Mouse (Mus musculus) left cerebral cortex, adult 11 months (tissue): ENCODE measurements around the gene Dvl2.
"Not testable (repeated sequence)": the region's sequence is repeated elsewhere in the genome, so short reads cannot be mapped to it uniquely, and the experiment has no call there.

Experiments
- DNase-seq: peaks from one replicate; pipeline ENCODE4 v3.0.0; 2022; ENCODE audit warnings: low spot score

Dvl2 gene

GRCm38 (mm10) chr11:70000396-70000898, at the start of gene Dvl2:
TSS of gene Dvl2 (plus strand) at chr11:70000595.
- peak; percentile 90 for DNase-seq

- DNase-seq = no peak
Measured at GRCm38 (mm10) chr11:69950807-69951459, 49.5 kb upstream of the Dvl2 start.

- no peak for DNase-seq
Measured at GRCm38 (mm10) chr11:69952274-69952673, 48.1 kb upstream of the Dvl2 start.

GRCm38 (mm10) chr11:69953267-69953915, 47.0 kb upstream of the Dvl2 start:
- no peak for DNase-seq

GRCm38 (mm10) chr11:69955618-69956017, 44.8 kb upstream of the Dvl2 start:
- DNase-seq = not testable (repeated sequence)

GRCm38 (mm10) chr11:69956218-69956617, 44.2 kb upstream of the Dvl2 start:
- DNase-seq = no peak

GRCm38 (mm10) chr11:69960616-69961015, 39.8 kb upstream of the Dvl2 start:
- no peak for DNase-seq

- no peak for DNase-seq
Measured at GRCm38 (mm10) chr11:69961841-69962240, 38.6 kb upstream of the Dvl2 start.

GRCm38 (mm10) chr11:69964650-69965270, 35.6 kb upstream of the Dvl2 start, which contains the start of gene Cldn7:
TSS of gene Cldn7 (plus strand) at chr11:69964779.
- no peak for DNase-seq

GRCm38 (mm10) chr11:69965271-69966005, 35.0 kb upstream of the Dvl2 start:
- DNase-seq = no peak

GRCm38 (mm10) chr11:69966006-69966859, 34.2 kb upstream of the Dvl2 start:
- DNase-seq = no peak

GRCm38 (mm10) chr11:69966860-69967517, 33.4 kb upstream of the Dvl2 start:
- DNase-seq = no peak

GRCm38 (mm10) chr11:69968793-69969192, 31.6 kb upstream of the Dvl2 start:
- DNase-seq = no peak

GRCm38 (mm10) chr11:69970222-69970621, 30.2 kb upstream of the Dvl2 start:
- no peak for DNase-seq

- DNase-seq = no peak
Measured at GRCm38 (mm10) chr11:69970775-69971174, 29.6 kb upstream of the Dvl2 start.

- no peak for DNase-seq
Measured at GRCm38 (mm10) chr11:69974907-69975306, 25.5 kb upstream of the Dvl2 start.

- no peak for DNase-seq
Measured at GRCm38 (mm10) chr11:69976271-69976670, 24.1 kb upstream of the Dvl2 start.

GRCm38 (mm10) chr11:69979827-69980195, 20.6 kb upstream of the Dvl2 start:
- DNase-seq = no peak

- DNase-seq = peak; percentile 99
Measured at GRCm38 (mm10) chr11:69980196-69981140, 19.9 kb upstream of the Dvl2 start.
